Mouse (Mus musculus) liver (tissue): Measurements from ENCODE around the gene Krtap9-5.

Experiments
- DNase-seq: peaks from one replicate; pipeline ENCODE4 v3.0.0-alpha.2; 2020; ENCODE audit warnings: mixed read lengths

Krtap9-5 gene

DNA sequence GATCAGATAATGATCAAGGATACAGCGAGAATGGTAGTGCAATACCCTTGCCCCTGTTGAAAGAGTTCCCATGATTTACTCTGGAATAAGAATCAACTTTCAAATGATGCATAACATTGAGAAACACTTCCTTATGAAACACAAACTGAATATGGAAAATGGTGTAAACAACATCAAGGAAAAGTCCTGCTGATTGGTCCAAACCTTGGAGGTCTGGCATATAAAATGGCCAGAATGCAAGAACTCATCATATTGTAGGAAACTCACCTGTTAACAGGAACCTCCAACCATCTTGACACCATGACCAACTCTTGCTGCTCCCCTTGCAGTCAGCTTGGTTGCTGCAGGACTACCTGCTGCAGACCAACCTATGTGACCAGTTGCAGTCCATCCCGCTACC lies at the start of gene Krtap9-5:
TSS of gene Krtap9-5 (plus strand) at position 301 of the 400 bp plus-strand sequence.
- DNase-seq, result no peak

GRCm38 (mm10) chr11:99907620-99908019 lies 40.7 kb upstream of the Krtap9-5 start, which contains the start of gene Krtap31-1:
TSS of gene Krtap31-1 (plus strand) at chr11:99907920.
- DNase-seq, result no peak

GRCm38 (mm10) chr11:99914451-99914850 lies 33.8 kb upstream of the Krtap9-5 start, which contains the start of gene Gm11565:
TSS of gene Gm11565 (plus strand) at chr11:99914751.
- no peak for DNase-seq

DNA sequence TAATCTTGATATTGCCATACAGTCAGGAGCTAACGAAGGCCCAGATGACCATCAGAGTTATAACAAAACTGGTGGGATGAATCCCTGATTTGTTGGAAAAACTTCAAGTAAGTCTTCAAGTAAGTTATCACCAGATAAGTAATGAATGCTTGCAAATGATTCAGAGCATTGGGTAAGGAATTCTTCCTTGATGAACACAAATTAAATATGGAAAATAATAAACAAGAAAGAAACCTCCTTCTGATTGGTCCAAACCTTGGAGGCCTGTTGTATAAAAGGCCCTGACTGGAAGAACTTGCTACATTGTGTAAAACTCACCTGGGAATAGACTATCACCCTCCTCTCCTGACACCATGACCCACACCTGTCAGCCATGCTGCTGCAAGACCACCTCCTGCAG lies 12.3 kb upstream of the Krtap9-5 start, which contains the start of gene Krtap31-2:
TSS of gene Krtap31-2 (plus strand) at position 301 of the 400 bp plus-strand sequence.
- no peak for DNase-seq

- no peak for DNase-seq
Observed at GRCm38 (mm10) chr11:99937751-99938264, 10.5 kb upstream of the Krtap9-5 start.

DNA sequence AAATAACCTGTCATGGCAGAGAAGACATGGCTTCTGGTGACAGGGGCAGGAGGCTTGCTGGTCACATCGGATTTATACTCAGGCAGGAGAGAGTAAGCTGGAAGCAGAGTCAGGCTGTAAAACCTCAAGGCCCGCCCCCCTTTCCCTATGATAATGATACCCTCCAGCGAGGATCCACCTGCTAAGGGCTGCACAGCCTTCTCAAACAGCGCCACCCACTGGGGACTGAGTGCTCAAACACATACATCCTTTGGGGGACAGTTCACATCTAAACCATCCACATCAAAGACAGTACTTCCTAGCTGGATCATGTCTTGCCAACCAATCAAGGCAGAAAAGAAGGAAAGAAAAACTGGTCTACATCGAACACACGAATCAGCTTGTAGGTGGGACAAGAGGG lies 15.9 kb downstream of the Krtap9-5 start:
- no peak for DNase-seq

DNA sequence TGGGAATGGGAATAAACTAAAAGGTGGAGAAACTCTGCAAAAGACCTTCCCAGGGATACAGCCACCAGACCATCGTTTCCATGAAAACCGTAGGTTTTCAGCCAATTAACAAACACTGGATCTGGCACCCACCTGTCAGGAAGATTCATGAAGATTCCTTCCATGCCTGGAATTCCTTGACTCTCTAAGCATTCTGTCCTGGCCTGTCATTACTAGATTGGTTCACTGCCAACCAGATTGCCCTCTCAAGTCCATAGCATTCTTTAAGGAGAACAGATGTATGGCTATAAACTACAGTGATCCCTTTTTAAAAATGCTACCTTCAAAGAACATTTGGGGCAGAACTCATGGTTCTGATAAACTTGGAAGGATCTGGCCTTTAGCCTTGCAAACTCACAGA lies 17.7 kb downstream of the Krtap9-5 start:
- no peak for DNase-seq

GRCm38 (mm10) chr11:99978953-99979352 lies 30.7 kb downstream of the Krtap9-5 start, which contains the start of gene Krtap29-1:
TSS of gene Krtap29-1 (minus strand) at chr11:99979053.
- DNase-seq, result no peak

DNA sequence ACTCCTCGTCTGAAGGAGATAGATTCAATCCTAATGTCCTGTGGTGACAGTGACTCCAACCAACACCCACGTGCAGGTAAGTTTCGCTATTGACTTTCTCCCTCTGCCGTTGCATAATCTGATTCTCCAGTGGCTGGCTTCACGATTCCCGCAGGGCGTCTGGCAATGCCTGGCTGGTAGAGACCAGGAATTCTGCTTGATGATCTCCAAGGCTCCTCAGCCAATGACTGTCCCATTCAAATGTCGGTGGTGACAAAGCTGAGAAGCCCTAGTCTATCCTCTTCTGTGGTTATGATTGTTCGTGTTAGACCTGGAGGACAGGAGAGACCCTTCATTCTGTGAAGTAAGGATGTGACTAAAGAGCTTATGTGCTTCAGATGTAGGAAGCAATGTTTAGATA lies 34.5 kb downstream of the Krtap9-5 start:
- no peak for DNase-seq

GRCm38 (mm10) chr11:99983442-99983841 lies 35.2 kb downstream of the Krtap9-5 start:
- no peak for DNase-seq

DNA sequence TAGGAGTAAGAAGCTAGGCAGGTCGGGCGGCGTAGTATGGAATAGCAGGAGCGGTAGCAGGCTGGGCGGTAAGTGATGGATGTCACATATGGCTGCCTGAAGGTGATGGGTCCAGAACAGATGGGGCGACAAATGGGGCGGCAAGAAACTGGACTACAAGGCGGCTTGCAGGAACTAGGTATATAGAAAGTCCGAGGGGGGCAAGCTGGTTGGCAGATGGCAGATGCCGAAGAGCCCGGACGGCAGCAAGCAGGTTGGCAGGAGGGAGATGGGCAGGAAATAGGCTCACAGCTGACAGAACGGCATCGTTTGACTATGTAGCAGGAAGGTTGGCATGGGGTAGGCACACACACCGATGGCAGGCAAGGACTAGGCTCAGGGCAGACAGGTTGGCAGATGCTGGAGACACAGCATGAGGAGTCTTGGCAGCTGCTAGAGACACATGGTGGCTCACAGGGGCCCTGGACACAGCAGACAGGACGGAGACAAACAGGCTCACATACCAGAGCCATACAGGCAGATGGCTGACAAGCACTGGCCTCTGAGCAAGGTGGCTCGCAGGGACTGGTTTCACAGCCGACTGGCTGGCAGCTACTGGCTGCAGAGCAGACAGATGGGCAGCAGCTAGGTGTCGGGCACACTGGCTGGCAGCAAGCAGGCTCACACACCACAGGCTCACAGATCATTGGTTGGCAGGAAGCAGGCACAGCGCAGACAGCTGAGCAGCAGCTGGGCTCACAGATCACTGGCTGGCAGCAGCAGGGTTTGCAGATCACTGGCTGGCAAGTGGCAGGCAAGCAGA lies 37.2 kb downstream of the Krtap9-5 start:
- no peak for DNase-seq

DNA sequence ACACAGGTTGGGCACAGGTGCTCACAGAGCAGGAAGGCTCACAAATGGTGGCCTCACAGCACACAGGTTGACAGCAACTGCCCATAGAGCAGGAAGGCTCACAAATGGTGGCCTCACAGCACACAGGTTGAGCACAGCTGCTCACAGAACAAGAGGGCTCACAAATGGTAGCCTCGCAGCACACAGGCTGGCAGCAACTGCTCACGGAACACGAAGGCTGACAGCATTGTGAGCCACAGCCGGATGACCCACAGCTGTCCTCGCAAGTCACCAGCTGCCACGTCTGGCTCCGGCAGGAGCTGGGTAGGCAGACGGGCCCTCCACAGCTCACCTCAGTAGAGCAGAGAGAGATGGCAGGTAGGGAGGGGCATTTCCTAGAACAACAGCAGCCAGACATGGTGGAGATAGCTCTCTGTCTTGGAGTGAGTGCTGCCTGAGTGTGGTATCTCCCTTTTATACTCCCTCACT lies 37.9 kb downstream of the Krtap9-5 start, which contains the start of gene Krtap16-1:
TSS of gene Krtap16-1 (minus strand) at position 418 of the 468 bp plus-strand sequence.
- no peak for DNase-seq

DNA sequence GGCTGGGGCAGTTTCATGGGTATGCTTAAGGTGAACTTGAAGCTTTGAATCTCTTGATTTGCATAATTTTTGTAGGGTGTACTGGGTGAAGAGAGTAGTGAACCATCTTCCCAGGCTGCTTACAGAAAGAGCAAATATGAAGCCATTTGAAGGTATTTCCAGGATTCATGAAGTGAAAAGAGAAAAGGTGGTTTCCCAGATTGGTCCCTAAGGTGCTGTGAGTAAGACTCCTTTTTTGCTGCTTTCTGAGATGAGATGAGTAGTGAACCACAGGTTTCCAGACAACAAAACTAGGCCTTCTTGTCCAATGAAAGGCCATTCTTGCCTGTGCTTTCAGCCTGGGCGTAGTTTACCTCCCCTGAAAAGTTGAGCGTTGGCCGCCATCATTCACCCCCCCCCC lies 40.3 kb downstream of the Krtap9-5 start:
- no peak for DNase-seq

DNA sequence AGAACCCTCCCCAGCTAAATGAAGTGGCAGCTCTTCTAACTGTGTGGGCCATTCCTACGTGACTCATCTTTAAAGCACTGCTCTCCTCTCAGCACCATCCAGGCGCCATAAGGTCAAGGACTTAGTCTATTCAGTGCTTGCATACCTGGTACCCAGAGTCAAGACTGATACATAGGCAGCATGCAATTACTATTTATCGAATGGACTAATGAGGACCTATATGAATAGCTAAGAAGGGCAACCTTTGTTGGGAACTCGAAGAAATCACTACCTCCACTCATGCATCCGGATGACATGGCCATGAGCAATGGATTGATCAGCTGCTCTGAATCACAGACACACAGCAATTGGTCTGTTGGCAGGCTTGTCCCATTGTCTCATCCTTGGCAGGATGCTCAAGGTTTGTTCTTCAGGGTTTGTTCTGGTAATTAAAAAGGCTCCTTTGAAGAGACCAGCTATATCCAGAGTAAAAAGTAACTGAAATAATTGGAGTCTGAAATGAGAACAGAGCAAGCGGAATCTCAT lies 41.7 kb downstream of the Krtap9-5 start:
- DNase-seq, result no peak

DNA sequence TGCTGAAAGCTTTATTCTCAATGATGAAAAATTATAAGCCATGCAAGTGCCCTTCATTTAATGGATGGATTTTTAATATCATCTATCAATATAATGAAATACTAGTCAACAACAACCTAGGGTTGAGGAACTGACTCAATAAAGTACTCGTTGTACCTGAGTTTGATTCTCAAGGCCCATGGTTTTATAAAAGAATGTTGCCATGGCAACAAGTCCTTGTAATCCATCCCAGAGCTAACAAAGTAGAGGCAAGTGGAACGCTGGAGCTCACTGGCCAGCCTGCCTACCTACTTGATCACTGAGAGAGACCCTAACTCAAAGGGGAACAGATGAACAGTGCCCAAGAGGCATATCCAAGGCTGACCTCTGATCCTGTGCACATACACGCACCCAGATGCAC lies 42.3 kb downstream of the Krtap9-5 start:
- DNase-seq, result no peak

DNA sequence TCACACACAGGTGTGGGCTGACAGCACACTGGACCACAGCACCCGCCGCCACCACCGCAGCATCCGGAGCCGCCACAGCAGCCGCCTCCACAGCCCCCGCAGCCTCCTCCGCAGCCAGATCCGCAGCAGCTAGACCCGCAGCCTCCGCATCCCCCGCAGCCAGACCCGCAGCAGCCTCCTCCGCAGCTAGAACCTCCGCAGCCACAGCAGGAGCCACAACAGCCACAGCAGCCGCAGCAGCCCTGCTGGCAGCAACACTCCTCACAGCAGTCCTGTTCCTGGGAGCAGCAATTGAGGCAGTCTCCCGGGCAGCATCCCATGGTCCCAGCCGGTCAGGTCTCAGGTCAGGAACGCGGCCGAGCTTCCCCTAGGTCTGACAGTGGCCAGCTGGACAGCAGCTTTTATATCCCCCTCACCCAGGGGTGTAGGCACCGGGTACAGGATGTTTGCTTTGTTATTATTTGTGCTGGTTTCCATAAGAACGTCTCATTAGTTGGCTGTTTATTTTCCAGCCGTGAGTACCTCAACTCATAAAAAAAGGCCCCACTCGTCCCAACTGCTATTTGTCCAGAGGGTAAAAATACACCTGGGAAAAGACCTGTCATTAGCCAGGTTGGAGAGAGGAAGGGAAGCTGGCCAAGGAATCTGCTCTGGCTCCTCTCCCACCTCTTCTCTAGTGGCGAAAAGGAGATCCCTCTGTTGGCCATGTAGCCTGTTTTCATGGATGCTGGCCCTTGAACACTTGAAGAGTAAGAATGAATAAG lies 45.5 kb downstream of the Krtap9-5 start, which contains the start of gene Krtap17-1:
TSS of gene Krtap17-1 (minus strand) at position 375 of the 764 bp plus-strand sequence.
- DNase-seq, result no peak

- no peak for DNase-seq
Observed at GRCm38 (mm10) chr11:99994384-99994661, 46.0 kb downstream of the Krtap9-5 start.

GRCm38 (mm10) chr11:99999091-99999490 lies 50.8 kb downstream of the Krtap9-5 start:
- no peak for DNase-seq
